Comparison of ENCODE assay signal across 7 mouse cellular contexts in genomic region chr9:118920798-118921515, GRCm38 (mm10). TPM values are rescaled to one million over a fixed set of nuclear protein-coding genes. Genes with fewer than 3 reads are reported as not detected.
DNase-seq lines count a peak whose midpoint lies in the region; ATAC-seq lines count a peak whose summit lies in the region.

No protein-coding gene starts in this region.

- H3K9me3 ChIP-seq in embryonic facial prominence, embryonic 14.5 days (ENCODE audit: control insufficient read depth, low read length) = no peaks in the 10 kb centered on the region

- WGBS in embryonic facial prominence, embryonic 14.5 days = 46% methylated on average over 12 of the region's 12 CpGs

- DNase-seq in ES-CJ7 (ENCODE audit: low read depth, low spot score) = peak; percentile 80
- peak; percentile 91 for DNase-seq in adrenal gland, postnatal 10 days
- DNase-seq in embryonic facial prominence, embryonic 14.5 days (ENCODE audit: low spot score) = peak; percentile 85
- DNase-seq in heart, postnatal 10 days = peak; percentile 88 to 93
- peak; percentile 76 to 85 for DNase-seq in left cerebral cortex, adult 18-20 months (ENCODE audit: low spot score in 2 of 2)
- peak; percentile 28 to 41 for DNase-seq in spleen, postnatal 36 days (ENCODE audit: low spot score in 2 of 2)

- H3K4me3 ChIP-seq in embryonic facial prominence, embryonic 14.5 days (ENCODE audit: low read depth, low read length) = no peak overlapping the region

- H3K4me1 ChIP-seq in embryonic facial prominence, embryonic 14.5 days (ENCODE audit: control insufficient read depth, insufficient read depth, low read length) = peaks cover 18% of the 10 kb centered on the region

- H3K27ac ChIP-seq in embryonic facial prominence, embryonic 14.5 days (replicated peaks; ENCODE audit: low read depth, low read length) = no peak overlapping the region

- no peak overlapping the region for H3K4me2 ChIP-seq in embryonic facial prominence, embryonic 14.5 days (ENCODE audit: low read depth, low read length)

- H3K36me3 ChIP-seq in embryonic facial prominence, embryonic 14.5 days (ENCODE audit: control insufficient read depth, insufficient read depth, low read length) = 0 out of 2 replicates have a peak, but pooled peaks cover 5% of the 10 kb centered on the region

- no peak overlapping the region for H3K9ac ChIP-seq in embryonic facial prominence, embryonic 14.5 days (ENCODE audit: low read depth, low read length)

- intact Hi-C loops in heart, postnatal 10 days (cut with DNase I) = loop anchor here (1.0 kb wide), 2 partner anchors 108 to 146 kb away; no protein-coding TSS in a partner anchor

- ATAC-seq in embryonic facial prominence, embryonic 14.5 days (ENCODE audit: low read depth) = peak; percentile 14; the same call in 1 of the 2 replicates
- ATAC-seq in megakaryocyte progenitor cell, adult 5-6 weeks (replicated peaks; ENCODE audit: poor library complexity) = peak; percentile 60

- H3K27me3 ChIP-seq in embryonic facial prominence, embryonic 14.5 days (replicated peaks; ENCODE audit: control insufficient read depth, insufficient read depth, low read length) = no peaks in the 10 kb centered on the region

RNA-seq across cellular contexts. Expression of gene Ctdspl, which starts 5.3 kb away (rescaled TPM):
- total RNA-seq in adrenal gland, postnatal 10 days (2021) = 10 to 100 TPM; 28.8 to 30.7 TPM
- polyA plus RNA-seq in embryonic facial prominence, embryonic 14.5 days (2014; fragmentation: Nextera tagmentation; extraction: Ambion mirVana) = 17.7 and 17.8 TPM in 2 replicates
- total RNA-seq in heart, postnatal 10 days (2021) = 10 to 100 TPM; 16.0 to 17.5 TPM
- total RNA-seq in left cerebral cortex, adult 18-20 months (2021) = 10 to 100 TPM; 34.4 to 35.5 TPM
- total RNA-seq in megakaryocyte progenitor cell, adult 5-6 weeks (2015) = 16.7 and 19.4 TPM in 2 replicates
- total RNA-seq in megakaryocyte progenitor cell, adult 5-6 weeks (2017) = 7.4 and 8.1 TPM in 2 replicates

Comparison
In these comparisons a context has a peak if more than half of its experiments do, and no peak if none do; other contexts are left out.
1. DNase-seq: peak in every context shown above with its lines; median percentile 91 in adrenal gland, postnatal 10 days; 90 in heart, postnatal 10 days; 85 in embryonic facial prominence, embryonic 14.5 days; 80 in left cerebral cortex, adult 18-20 months; 80 in ES-CJ7; 34 in spleen, postnatal 36 days.